Mouse (Mus musculus): ENCODE data around the gene Ccdc32. TPM values are rescaled to one million over a fixed set of nuclear protein-coding genes. Genes with fewer than 3 reads are reported as not detected.
"Not testable (repeated sequence)": the region's sequence is repeated elsewhere in the genome, so short reads cannot be mapped to it uniquely, and the experiment has no call there.

The Ccdc32 gene
- polyA plus RNA-seq, 1 experiment from 2014 or later: 20.0 TPM

GRCm38 (mm10) chr2:119032191-119032590, 3.0 kb upstream of the Ccdc32 start:
- ATAC-seq (ENCODE audit: insufficient number of reproducible peaks, insufficient read depth, low FRiP score, low TSS enrichment, low read depth): no peak
- no peak overlapping the region for H3K4me2 ChIP-seq

GRCm38 (mm10) chr2:119026951-119027350, 2.2 kb downstream of the Ccdc32 start:
- no peak overlapping the region for H3K4me3 ChIP-seq (replicated peaks)
- peaks cover 9% of the 10 kb centered on the region; the same call in 1 of the 2 replicates for H3K4me1 ChIP-seq (replicated peaks)
- H3K4me2 ChIP-seq: no peak overlapping the region
- H3K27me3 ChIP-seq: no peaks in the 10 kb centered on the region
- H3K27ac ChIP-seq: no peak overlapping the region
- peaks cover 28% of the 10 kb centered on the region for H3K36me3 ChIP-seq
- H3K9ac ChIP-seq (replicated peaks): no peak overlapping the region
- H3K9me3 ChIP-seq: no peaks in the 10 kb centered on the region
- ATAC-seq (ENCODE audit: insufficient number of reproducible peaks, insufficient read depth, low FRiP score, low TSS enrichment, low read depth): no peak
- 88% methylated on average over 4 of the region's 4 CpGs for WGBS

More at GRCm38 (mm10) chr2:119032191-119032590, 3.0 kb upstream of the Ccdc32 start:
- WGBS: 71% methylated on average over 4 of the region's 4 CpGs
- H3K9ac ChIP-seq (replicated peaks): no peak overlapping the region
- H3K27ac ChIP-seq: no peak overlapping the region
- H3K9me3 ChIP-seq: no peaks in the 10 kb centered on the region
- H3K4me3 ChIP-seq (replicated peaks): no peak overlapping the region
- no peaks in the 10 kb centered on the region for H3K27me3 ChIP-seq
- peaks cover 24% of the 10 kb centered on the region for H3K4me1 ChIP-seq (replicated peaks)
- H3K36me3 ChIP-seq: peaks cover 5% of the 10 kb centered on the region

GRCm38 (mm10) chr2:119025239-119025616, 4.0 kb downstream of the Ccdc32 start:
- ATAC-seq (ENCODE audit: insufficient number of reproducible peaks, insufficient read depth, low FRiP score, low TSS enrichment, low read depth): no peak
- H3K9me3 ChIP-seq: no peaks in the 10 kb centered on the region
- no peak overlapping the region for H3K27ac ChIP-seq
- no peak overlapping the region for H3K4me3 ChIP-seq (replicated peaks)
- no peak overlapping the region for H3K9ac ChIP-seq (replicated peaks)
- no peak overlapping the region for H3K4me2 ChIP-seq
- peaks cover 43% of the 10 kb centered on the region for H3K36me3 ChIP-seq
- H3K4me1 ChIP-seq (replicated peaks): peaks cover 9% of the 10 kb centered on the region; the same call in 1 of the 2 replicates
- no peaks in the 10 kb centered on the region for H3K27me3 ChIP-seq
- WGBS: 85% methylated on average over 4 of the region's 4 CpGs

- no peak overlapping the region for H3K27ac ChIP-seq
- no peak overlapping the region for H3K9ac ChIP-seq (replicated peaks)
- WGBS: 68% methylated on average over 9 of the region's 9 CpGs
- H3K4me1 ChIP-seq (replicated peaks): peaks cover 9% of the 10 kb centered on the region; the same call in 1 of the 2 replicates
- no peak overlapping the region for H3K4me2 ChIP-seq
- H3K9me3 ChIP-seq: no peaks in the 10 kb centered on the region
- peaks cover 43% of the 10 kb centered on the region for H3K36me3 ChIP-seq
- no peak for ATAC-seq (ENCODE audit: insufficient number of reproducible peaks, insufficient read depth, low FRiP score, low TSS enrichment, low read depth)
- H3K4me3 ChIP-seq (replicated peaks): no peak overlapping the region
- no peaks in the 10 kb centered on the region for H3K27me3 ChIP-seq
Observed at GRCm38 (mm10) chr2:119024536-119025238, 4.5 kb downstream of the Ccdc32 start.

- peaks cover 13% of the 10 kb centered on the region for H3K4me1 ChIP-seq (replicated peaks)
- H3K4me2 ChIP-seq: no peak overlapping the region
- no peaks in the 10 kb centered on the region for H3K27me3 ChIP-seq
- no peak overlapping the region for H3K4me3 ChIP-seq (replicated peaks)
- H3K27ac ChIP-seq: no peak overlapping the region
- H3K9me3 ChIP-seq: no peaks in the 10 kb centered on the region
- 89% methylated on average over 6 of the region's 6 CpGs for whole genome bisulfite sequencing
- peaks cover 50% of the 10 kb centered on the region for H3K36me3 ChIP-seq
- no peak for ATAC-seq (ENCODE audit: insufficient number of reproducible peaks, insufficient read depth, low FRiP score, low TSS enrichment, low read depth)
- H3K9ac ChIP-seq (replicated peaks): no peak overlapping the region
Observed at GRCm38 (mm10) chr2:119023154-119023660, 6.0 kb downstream of the Ccdc32 start.

- no peak for ATAC-seq (ENCODE audit: insufficient number of reproducible peaks, insufficient read depth, low FRiP score, low TSS enrichment, low read depth)
- H3K36me3 ChIP-seq: peaks cover 46% of the 10 kb centered on the region
- no peak overlapping the region for H3K4me3 ChIP-seq (replicated peaks)
- no peak overlapping the region for H3K9ac ChIP-seq (replicated peaks)
- no peak overlapping the region; the same call in 1 of the 2 replicates for H3K4me2 ChIP-seq
- peaks cover 13% of the 10 kb centered on the region for H3K4me1 ChIP-seq (replicated peaks)
- no peaks in the 10 kb centered on the region for H3K27me3 ChIP-seq
- WGBS: 46% methylated on average over 4 of the region's 4 CpGs
- no peaks in the 10 kb centered on the region; the same call in 1 of the 2 replicates for H3K9me3 ChIP-seq
- H3K27ac ChIP-seq: 0 out of 2 replicates have a peak overlapping the region, but pooled peaks have one; percentile 50
Observed at GRCm38 (mm10) chr2:119019538-119019937, 9.7 kb downstream of the Ccdc32 start.

GRCm38 (mm10) chr2:119019131-119019530, 10.1 kb downstream of the Ccdc32 start:
- Histone ChIP-seq H3K36me3 (peaks cover 46% of the 10 kb centered on the region), H3K4me3 (replicated peaks) (0 out of 2 replicates have a peak overlapping the region, but pooled peaks have one; percentile 5), H3K27me3 (no peaks in the 10 kb centered on the region), H3K9ac (replicated peaks) (0 out of 2 replicates have a peak overlapping the region, but pooled peaks have one; percentile 28), H3K27ac (peak overlapping the region; percentile 85), H3K9me3 (no peaks in the 10 kb centered on the region; the same call in 1 of the 2 replicates), H3K4me1 (replicated peaks) (peaks cover 13% of the 10 kb centered on the region), H3K4me2 (peak overlapping the region; percentile 46)
- WGBS: 8% methylated on average over 5 of the region's 5 CpGs
- no peak for ATAC-seq (ENCODE audit: insufficient number of reproducible peaks, insufficient read depth, low FRiP score, low TSS enrichment, low read depth)

- ATAC-seq (ENCODE audit: insufficient number of reproducible peaks, insufficient read depth, low FRiP score, low TSS enrichment, low read depth): peak; percentile 57; the same call in 1 of the 2 replicates
- Histone ChIP-seq H3K4me2 (peak overlapping the region; percentile 46), H3K9me3 (no peaks in the 10 kb centered on the region; the same call in 1 of the 2 replicates), H3K4me3 (replicated peaks) (0 out of 2 replicates have a peak overlapping the region, but pooled peaks have one; percentile 5), H3K27ac (peak overlapping the region; percentile 85), H3K4me1 (replicated peaks) (peaks cover 13% of the 10 kb centered on the region), H3K9ac (replicated peaks) (0 out of 2 replicates have a peak overlapping the region, but pooled peaks have one; percentile 28), H3K36me3 (peaks cover 44% of the 10 kb centered on the region), H3K27me3 (no peaks in the 10 kb centered on the region)
- 42% methylated on average over 22 of the region's 22 CpGs for WGBS
Observed at GRCm38 (mm10) chr2:119018391-119019122, 10.6 kb downstream of the Ccdc32 start.

GRCm38 (mm10) chr2:119017647-119018046, 11.5 kb downstream of the Ccdc32 start:
- H3K9ac ChIP-seq (replicated peaks): no peak overlapping the region
- peaks cover 36% of the 10 kb centered on the region for H3K36me3 ChIP-seq
- no peak overlapping the region for H3K4me3 ChIP-seq (replicated peaks)
- H3K27ac ChIP-seq: no peak overlapping the region
- no peak overlapping the region for H3K4me2 ChIP-seq
- ATAC-seq (ENCODE audit: insufficient number of reproducible peaks, insufficient read depth, low FRiP score, low TSS enrichment, low read depth): no peak
- WGBS: 93% methylated on average over 3 of the region's 3 CpGs
- H3K9me3 ChIP-seq: no peaks in the 10 kb centered on the region; the same call in 1 of the 2 replicates
- H3K27me3 ChIP-seq: no peaks in the 10 kb centered on the region
- H3K4me1 ChIP-seq (replicated peaks): peaks cover 13% of the 10 kb centered on the region

GRCm38 (mm10) chr2:119016312-119016711, 12.9 kb downstream of the Ccdc32 start:
- Histone ChIP-seq H3K4me1 (replicated peaks) (peaks cover 13% of the 10 kb centered on the region), H3K36me3 (peaks cover 23% of the 10 kb centered on the region)
- H3K9me3 ChIP-seq; H3K4me2 ChIP-seq; H3K4me3 ChIP-seq (replicated peaks); H3K27me3 ChIP-seq; ATAC-seq (ENCODE audit: insufficient number of reproducible peaks, insufficient read depth, low FRiP score, low TSS enrichment, low read depth); H3K9ac ChIP-seq (replicated peaks); H3K27ac ChIP-seq: not testable (repeated sequence)
- WGBS: 81% methylated on average over 4 of the region's 4 CpGs

- 69% methylated on average over 12 of the region's 12 CpGs for WGBS
- no peak overlapping the region for H3K4me3 ChIP-seq (replicated peaks)
- H3K27ac ChIP-seq: no peak overlapping the region
- no peak for ATAC-seq (ENCODE audit: insufficient number of reproducible peaks, insufficient read depth, low FRiP score, low TSS enrichment, low read depth)
- H3K4me1 ChIP-seq (replicated peaks): peaks cover 13% of the 10 kb centered on the region
- H3K4me2 ChIP-seq: no peak overlapping the region
- H3K9me3 ChIP-seq: no peaks in the 10 kb centered on the region; the same call in 1 of the 2 replicates
- peaks cover 17% of the 10 kb centered on the region for H3K36me3 ChIP-seq
- no peaks in the 10 kb centered on the region for H3K27me3 ChIP-seq
- no peak overlapping the region for H3K9ac ChIP-seq (replicated peaks)
Observed at GRCm38 (mm10) chr2:119015604-119016180, 13.5 kb downstream of the Ccdc32 start.

Measured in limb, embryonic 12.5 days (tissue).